9 mouse cellular contexts compared by ENCODE assay signal in the genomic region with DNA sequence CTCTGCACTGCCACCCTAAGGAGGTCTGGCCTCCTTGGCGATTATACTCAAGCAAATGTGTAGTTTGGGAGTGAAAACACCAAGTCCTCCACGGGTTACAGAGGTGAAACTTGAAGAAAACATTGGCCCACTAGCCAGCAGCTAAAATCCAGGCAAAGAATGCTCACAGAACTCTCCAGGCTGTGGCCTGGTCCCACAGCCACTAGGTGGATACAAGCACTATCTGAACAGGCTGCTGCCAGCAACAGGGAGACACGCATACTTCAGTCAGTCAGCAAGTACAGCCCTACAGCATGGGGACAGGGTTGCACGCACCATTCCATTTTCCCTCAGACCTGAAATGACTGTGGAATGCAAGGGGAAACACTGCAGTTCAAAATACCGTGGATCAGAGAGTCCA. TPM values are rescaled to one million over a fixed set of nuclear protein-coding genes. Genes with fewer than 3 reads are reported as not detected.
DNase-seq lines count a peak whose midpoint lies in the region; ATAC-seq and TF ChIP-seq lines count a peak whose summit lies in the region.
"Had no signal": no experiment of that assay in that cellular context is flagged by ENCODE, and none has a peak within 500 bp of the region (broad histone marks: within the 10 kb centered on the region; RNA-seq: fewer than 3 reads in every experiment).

No protein-coding gene starts in this region.

- no peak overlapping the region for H3K27ac ChIP-seq in kidney, embryonic 16.5 days (ENCODE audit: low read length)

- H3K4me1 ChIP-seq in kidney, embryonic 16.5 days (ENCODE audit: insufficient read depth, low read length) = peaks cover 35% of the 10 kb centered on the region

- no peaks in the 10 kb centered on the region for H3K27me3 ChIP-seq in kidney, embryonic 16.5 days (ENCODE audit: insufficient read depth, low read length)

- no peak overlapping the region for H3K4me3 ChIP-seq in kidney, embryonic 16.5 days (ENCODE audit: low read length)

- no peak for TF ChIP-seq POLR2A in brain, embryonic 14.5 days (IDR thresholded peaks at IDR 0.05; ENCODE audit: borderline replicate concordance, extremely low read depth, insufficient read depth, insufficient read length, poor library complexity, severe bottlenecking)

- peaks cover 5% of the 10 kb centered on the region; the same call in 1 of the 2 replicates for H3K36me3 ChIP-seq in kidney, embryonic 16.5 days (ENCODE audit: insufficient read depth, low read length)

- peak; percentile 34; the same call in 1 of the 2 replicates for TF ChIP-seq CTCF in brain, embryonic 14.5 days (IDR thresholded peaks at IDR 0.05; ENCODE audit: borderline replicate concordance, extremely low read depth, insufficient read depth, insufficient read length)

- ATAC-seq in kidney, embryonic 16.5 days (ENCODE audit: low FRiP score, low TSS enrichment) = no peak

- H3K9me3 ChIP-seq in kidney, embryonic 16.5 days (ENCODE audit: low read length) = no peaks in the 10 kb centered on the region

- no peak overlapping the region for H3K9ac ChIP-seq in kidney, embryonic 16.5 days (replicated peaks; ENCODE audit: low read length)

- H3K4me2 ChIP-seq in kidney, embryonic 16.5 days (replicated peaks; ENCODE audit: low read depth, low read length) = no peak overlapping the region

- peak; percentile 38 for DNase-seq in adrenal gland, postnatal 10 days
- DNase-seq in adrenal gland, adult 8-10 months = no peak
- DNase-seq in kidney, postnatal 14 days = peak; percentile 29
- DNase-seq in 3T3-L1 (ENCODE audit: low read depth, low spot score) = peak; percentile 52
- no peak for DNase-seq in brain, embryonic 14.5 days (ENCODE audit: low read depth)
- no peak for DNase-seq in ovary, postnatal 14 days (ENCODE audit: low spot score)
- no peak for DNase-seq in cerebellum, adult 8-10 months
- DNase-seq: layer of hippocampus, adult 9-11 months had no signal

- WGBS in kidney, embryonic 16.5 days = 74% methylated on average over 5 of the region's 5 CpGs

RNA-seq across cellular contexts. Expression of a gene that starts 41.9 kb away (rescaled TPM):
- total RNA-seq in adrenal gland, postnatal 10 days (2021) = under 1 TPM; 0.15 to 0.36 TPM
- total RNA-seq in adrenal gland, adult 8-10 months (2022) = under 1 TPM; 0.38 to 0.99 (median 0.55) TPM
- polyA plus RNA-seq in kidney, embryonic 16.5 days (2015; fragmentation: Nextera tagmentation; extraction: Ambion mirVana) = 0.76 and 0.81 TPM in 2 replicates
- 2.1 and 3.4 TPM in 2 replicates for polyA plus RNA-seq in brain, embryonic 14.5 days (2012; rRNA removed)

RNA-seq across cellular contexts. Expression of a gene that starts 42.2 kb away (rescaled TPM):
- 10 to 100 TPM; 32.6 to 34.8 TPM for total RNA-seq in adrenal gland, postnatal 10 days (2021)
- 10 to 100 TPM; 34.0 to 42.2 (median 35.6) TPM for total RNA-seq in adrenal gland, adult 8-10 months (2022)
- 2.0 and 2.2 TPM in 2 replicates for polyA plus RNA-seq in kidney, embryonic 16.5 days (2015; fragmentation: Nextera tagmentation; extraction: Ambion mirVana)
- polyA plus RNA-seq in brain, embryonic 14.5 days (2012; rRNA removed) = 16.9 and 19.8 TPM in 2 replicates

Comparison
In these comparisons a context has a peak if more than half of its experiments do, and no peak if none do; other contexts are left out.
1. DNase-seq: peak in adrenal gland, postnatal 10 days (single experiment), kidney, postnatal 14 days (single experiment) and 3T3-L1 (single experiment); none in adrenal gland, adult 8-10 months (single experiment), brain, embryonic 14.5 days (single experiment), ovary, postnatal 14 days (single experiment) and cerebellum, adult 8-10 months (single experiment).